In genomic region chr4:45588322-45588721, GRCm38 (mm10) we compare ENCODE assay signal across 17 mouse cellular contexts.
"Had no signal": no experiment of that assay in that cellular context is flagged by ENCODE, and none has a peak within 500 bp of the region (broad histone marks: within the 10 kb centered on the region; RNA-seq: fewer than 3 reads in every experiment).

No protein-coding gene starts in this region.

- H3K4me3 ChIP-seq: limb, embryonic 10.5 days; limb, embryonic 13.5 days; liver, embryonic 12.5 days; liver, embryonic 15.5 days; lung, embryonic 15.5 days had no signal

- H3K4me2 ChIP-seq: limb, embryonic 13.5 days; liver, embryonic 12.5 days; liver, embryonic 15.5 days; lung, embryonic 15.5 days; midbrain, embryonic 11.5 days had no signal

- H3K27ac ChIP-seq: kidney, postnatal 0 days; limb, embryonic 10.5 days; limb, embryonic 13.5 days; liver, embryonic 12.5 days; liver, embryonic 15.5 days; lung, embryonic 15.5 days had no signal

- H3K9me3 ChIP-seq: limb, embryonic 10.5 days; limb, embryonic 13.5 days; liver, embryonic 12.5 days; liver, embryonic 15.5 days; lung, embryonic 15.5 days had no signal

- H3K9ac ChIP-seq: limb, embryonic 13.5 days; liver, embryonic 12.5 days; liver, embryonic 15.5 days; lung, embryonic 15.5 days had no signal

- ATAC-seq: liver, embryonic 12.5 days had no signal

- DNase-seq: kidney, adult 18-20 months; kidney, postnatal 36 days; liver; lung, adult 18-20 months; lung, postnatal 10 days; lung, postnatal 4 days; midbrain, embryonic 14.5 days; thymus, adult 2 months; thymus, postnatal 14 days; thymus, postnatal 4 days had no signal

- H3K36me3 ChIP-seq: limb, embryonic 10.5 days; limb, embryonic 13.5 days; liver, embryonic 12.5 days; liver, embryonic 15.5 days; lung, embryonic 15.5 days had no signal

- H3K4me1 ChIP-seq: liver, embryonic 12.5 days had no signal
